Mouse (Mus musculus) cerebellum, adult 2 months (tissue): ENCODE measurements at regions not wholly inside any gene's neighbourhood (a gene's known extent, or its start where the extent isn't known, plus 50 kb on each side); places are given as distances from the start of the nearest gene placed in this dataset.

Source experiments
- CTCF ChIP-seq: fragments of 200-500 bp; IDR thresholded peaks from 2 replicates; pipeline ENCODE4 v1.5.1; 2011; ENCODE audit warnings: low read depth, mild to moderate bottlenecking, control low read depth, low read length, moderate library complexity, borderline replicate concordance; ENCODE audit not compliant: insufficient read depth
- POLR2A ChIP-seq: fragments of 200-500 bp; IDR thresholded peaks from 2 replicates; pipeline ENCODE4 v1.6.1; 2011; ENCODE audit warnings: low read length, control low read depth, borderline replicate concordance; ENCODE audit not compliant: insufficient read depth

DNA sequence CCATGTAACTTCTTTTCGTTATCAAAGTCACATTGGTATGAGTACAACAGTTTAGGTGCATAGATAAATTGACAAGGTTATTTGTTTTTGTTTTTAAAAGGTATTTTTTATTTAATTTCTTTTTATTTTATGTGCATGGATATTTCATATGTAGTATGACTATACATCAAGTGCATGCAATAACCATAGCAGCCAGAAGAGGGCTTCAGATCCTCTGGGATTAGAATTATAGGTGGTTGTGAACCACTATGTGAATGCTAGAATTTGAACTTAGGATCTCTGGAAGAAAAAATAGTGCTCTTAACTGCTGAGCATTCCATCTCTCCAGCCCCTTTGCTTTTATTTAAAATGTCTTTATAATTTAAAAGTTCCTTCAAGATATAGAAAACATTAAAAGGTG, 258.7 kb downstream of the Mbnl1 start:
- TF ChIP-seq CTCF (no peak), POLR2A (no peak)
